Mouse (Mus musculus) olfactory bulb, adult 2 months (tissue): ENCODE results near the gene Zbtb45.

ENCODE experiments used
- CTCF ChIP-seq: fragments of 200-500 bp; IDR thresholded peaks from 2 replicates; pipeline ENCODE4 v1.5.1; 2012; ENCODE audit warnings: low read depth, mild to moderate bottlenecking, low read length, moderate library complexity; ENCODE audit not compliant: insufficient read depth
- POLR2A ChIP-seq: fragments of 200-500 bp; IDR thresholded peaks from 2 replicates; pipeline ENCODE4 v1.6.1; 2012; ENCODE audit warnings: mild to moderate bottlenecking, low read depth, low read length, moderate library complexity; ENCODE audit not compliant: insufficient read depth

- TF ChIP-seq POLR2A (no peak), CTCF (no peak)
These were observed 15.8 kb upstream of the Zbtb45 start for GRCm38 (mm10) chr7:13025511-13026112.
